ENCODE assay signal across 27 mouse cellular contexts in genomic region chr16:57260152-57260551, GRCm38 (mm10). TPM values are rescaled to one million over a fixed set of nuclear protein-coding genes. Genes with fewer than 3 reads are reported as not detected.
DNase-seq lines count a peak whose midpoint lies in the region; ATAC-seq and TF ChIP-seq lines count a peak whose summit lies in the region.
"Had no signal": no experiment of that assay in that cellular context is flagged by ENCODE, and none has a peak within 500 bp of the region (broad histone marks: within the 10 kb centered on the region; RNA-seq: fewer than 3 reads in every experiment).

No protein-coding gene starts in this region.

- peak; percentile 26 to 63 for DNase-seq in lung, postnatal 4 days
- DNase-seq in lung, postnatal 36 days = no peak
- DNase-seq in R1 (ENCODE audit: low read depth, low spot score) = peak; percentile 45
- DNase-seq in forebrain, postnatal 0 days = no peak
- no peak for DNase-seq in ovary, postnatal 14 days (ENCODE audit: low spot score)
- DNase-seq: adrenal gland, adult 8-10 months; adrenal gland, postnatal 25 days; cerebellum, adult 18-20 months; cerebellum, adult 9-10 months; cerebellum, postnatal 14 days; gastrocnemius, postnatal 25 days; heart, adult 2 months; heart, postnatal 14 days; heart, postnatal 4 days had no signal

- no peaks in the 10 kb centered on the region for H3K9me3 ChIP-seq in forebrain, postnatal 0 days (ENCODE audit: low read length)
- H3K9me3 ChIP-seq: embryonic facial prominence, embryonic 15.5 days had no signal

- WGBS in forebrain, postnatal 0 days = 90% methylated on average over 10 of the region's 10 CpGs

- no peak for TF ChIP-seq CTCF in forebrain, postnatal 0 days (IDR thresholded peaks at IDR 0.05; ENCODE audit: low read depth)

- no peak overlapping the region for H3K4me2 ChIP-seq in forebrain, postnatal 0 days (ENCODE audit: low read depth)
- H3K4me2 ChIP-seq: embryonic facial prominence, embryonic 12.5 days; embryonic facial prominence, embryonic 15.5 days; heart, embryonic 13.5 days; hindbrain, embryonic 14.5 days had no signal

- no peaks in the 10 kb centered on the region for H3K4me1 ChIP-seq in forebrain, postnatal 0 days (ENCODE audit: insufficient read depth)
- H3K4me1 ChIP-seq: embryonic facial prominence, embryonic 12.5 days; embryonic facial prominence, embryonic 15.5 days; heart, embryonic 10.5 days; heart, embryonic 13.5 days had no signal

- 0 out of 2 replicates have a peak, but pooled peaks have one; percentile 0 for ATAC-seq in granulocyte monocyte progenitor cell, adult 5-6 weeks (replicated peaks; ENCODE audit: poor library complexity, severe bottlenecking)
- ATAC-seq in forebrain, postnatal 0 days = no peak
- ATAC-seq: activated CD4-positive, CD25-positive, alpha-beta regulatory T cell, adult 4 months; forebrain, embryonic 14.5 days; Patski had no signal

- no peak overlapping the region for H3K4me3 ChIP-seq in forebrain, postnatal 0 days (ENCODE audit: low read depth, low read length)
- H3K4me3 ChIP-seq: embryonic facial prominence, embryonic 12.5 days; embryonic facial prominence, embryonic 15.5 days; heart, adult 2 months; heart, embryonic 10.5 days; heart, embryonic 13.5 days had no signal

- no peaks in the 10 kb centered on the region for H3K36me3 ChIP-seq in forebrain, postnatal 0 days (ENCODE audit: insufficient read depth)
- H3K36me3 ChIP-seq: embryonic facial prominence, embryonic 12.5 days; embryonic facial prominence, embryonic 15.5 days; G1E; heart, embryonic 13.5 days had no signal

- H3K27ac ChIP-seq in forebrain, postnatal 0 days (ENCODE audit: low read depth, low read length) = no peak overlapping the region
- H3K27ac ChIP-seq: embryonic facial prominence, embryonic 12.5 days; embryonic facial prominence, embryonic 15.5 days; heart, adult 2 months; heart, embryonic 10.5 days; heart, embryonic 13.5 days; hindbrain, embryonic 14.5 days had no signal

- H3K9ac ChIP-seq in forebrain, postnatal 0 days = no peak overlapping the region
- H3K9ac ChIP-seq: embryonic facial prominence, embryonic 12.5 days; embryonic facial prominence, embryonic 15.5 days; heart, embryonic 13.5 days; hindbrain, embryonic 14.5 days had no signal

- no peaks in the 10 kb centered on the region for H3K27me3 ChIP-seq in forebrain, postnatal 0 days (ENCODE audit: insufficient read depth, low read length)
- H3K27me3 ChIP-seq: embryonic facial prominence, embryonic 12.5 days; embryonic facial prominence, embryonic 15.5 days; heart, embryonic 13.5 days; Patski had no signal

RNA-seq across cellular contexts. Expression of gene Tbc1d23, which starts 28.8 kb away (rescaled TPM):
- total RNA-seq in granulocyte monocyte progenitor cell, adult 5-6 weeks (2014; fragmentation: Nextera tagmentation) = 28.2 and 36.4 TPM in 2 replicates
- total RNA-seq in granulocyte monocyte progenitor cell, adult 5-6 weeks (2017) = 42.3 and 45.7 TPM in 2 replicates
- total RNA-seq in forebrain, postnatal 0 days (2014; rRNA removed) = 75.8 and 89.1 TPM in 2 replicates
- polyA plus RNA-seq in forebrain, postnatal 0 days (2015; fragmentation: Nextera tagmentation; extraction: Ambion mirVana) = 29.3 and 33.5 TPM in 2 replicates

RNA-seq across cellular contexts. Expression of gene Tmem30c, which starts 32.5 kb away (rescaled TPM):
- not detected in 2 replicates for total RNA-seq in granulocyte monocyte progenitor cell, adult 5-6 weeks (2014; fragmentation: Nextera tagmentation)
- total RNA-seq in granulocyte monocyte progenitor cell, adult 5-6 weeks (2017) = not detected in 2 replicates
- total RNA-seq in forebrain, postnatal 0 days (2014; rRNA removed) = 0.23 and 0.24 TPM in 2 replicates
- 0.27 TPM in 1 of 2 replicates, not detected in the other for polyA plus RNA-seq in forebrain, postnatal 0 days (2015; fragmentation: Nextera tagmentation; extraction: Ambion mirVana)
- total RNA-seq: adrenal gland, postnatal 25 days; gastrocnemius, adult 8-10 months; gastrocnemius, postnatal 25 days; heart, adult 2 months; heart, postnatal 14 days; heart, postnatal 4 days had no signal
- polyA plus RNA-seq: activated CD4-positive, CD25-positive, alpha-beta regulatory T cell, adult 4 months; forebrain, embryonic 14.5 days; G1E; heart, adult 2 months; heart, embryonic 10.5 days; heart, embryonic 13.5 days; heart, embryonic 16.5 days; intestine, embryonic 14.5 days; Patski had no signal

Comparison
In these comparisons a context has a peak if more than half of its experiments do, and no peak if none do; other contexts are left out.
1. DNase-seq: peak in lung, postnatal 4 days (2 of 2) and R1 (single experiment); none in lung, postnatal 36 days (single experiment), forebrain, postnatal 0 days (single experiment) and ovary, postnatal 14 days (single experiment).